Mouse (Mus musculus) embryonic facial prominence, embryonic 13.5 days (tissue): ENCODE data around the gene Tmem117. TPM values are rescaled to one million over a fixed set of nuclear protein-coding genes. Genes with fewer than 3 reads are reported as not detected.

Experiments
- ATAC-seq: fragments of 200-750 bp; cut with Nextera tagmentation; 2 replicates; pipeline ENCODE4 v1.8.0; 2017; ENCODE audit warnings: low read depth; ENCODE audit not compliant: insufficient number of reproducible peaks, insufficient read depth, low FRiP score, low TSS enrichment
- H3K27ac ChIP-seq: fragments of 300-500 bp; sonication (generic); 2 replicates; pipeline ENCODE4 v1.5.1; 2015; ENCODE audit warnings: moderate library complexity, mild to moderate bottlenecking, inconsistent platforms
- H3K27me3 ChIP-seq: fragments of 300-500 bp; sonication (generic); 2 replicates; pipeline ENCODE4 v1.6.1; 2015; ENCODE audit warnings: mild to moderate bottlenecking, inconsistent platforms
- H3K36me3 ChIP-seq: fragments of 300-500 bp; sonication (generic); 2 replicates; pipeline ENCODE4 v1.6.1; 2015; ENCODE audit warnings: mild to moderate bottlenecking, inconsistent platforms
- H3K4me1 ChIP-seq: fragments of 300-500 bp; sonication (generic); 2 replicates; pipeline ENCODE4 v1.6.1; 2015; ENCODE audit warnings: inconsistent platforms
- H3K4me2 ChIP-seq: fragments of 300-500 bp; sonication (generic); 2 replicates; pipeline ENCODE4 v1.6.1; 2015; ENCODE audit warnings: moderate library complexity, mild to moderate bottlenecking, inconsistent platforms
- H3K4me3 ChIP-seq: fragments of 300-500 bp; sonication (generic); 2 replicates; pipeline ENCODE4 v1.5.1; 2015; ENCODE audit warnings: mild to moderate bottlenecking, inconsistent platforms
- H3K9ac ChIP-seq: fragments of 300-500 bp; sonication (generic); 2 replicates; pipeline ENCODE4 v1.6.1; 2015; ENCODE audit warnings: mild to moderate bottlenecking, inconsistent platforms
- H3K9me3 ChIP-seq: fragments of 300-500 bp; sonication (generic); 2 replicates; pipeline ENCODE4 v1.6.1; 2016; ENCODE audit warnings: inconsistent platforms
- WGBS: fragments of 180-500 bp; shearing (Covaris S2); methylation state at CpG from one replicate; pipeline ENCODE4 v1.1.7; 2015; ENCODE audit warnings: mixed read lengths; 5-methylcytosine and 5-hydroxymethylcytosine counted together
- polyA plus RNA-seq: library from polyadenylated mRNA; unstranded; fragments of >200 nt; fragmentation: Nextera tagmentation; extraction: Ambion mirVana; gene quantifications from 2 replicates; pipeline ENCODE4 v1.2.1, GENCODE M21; 2015

Tmem117 gene
- polyA plus RNA-seq, 1 experiment from 2014 or later = 5.0 TPM

DNA sequence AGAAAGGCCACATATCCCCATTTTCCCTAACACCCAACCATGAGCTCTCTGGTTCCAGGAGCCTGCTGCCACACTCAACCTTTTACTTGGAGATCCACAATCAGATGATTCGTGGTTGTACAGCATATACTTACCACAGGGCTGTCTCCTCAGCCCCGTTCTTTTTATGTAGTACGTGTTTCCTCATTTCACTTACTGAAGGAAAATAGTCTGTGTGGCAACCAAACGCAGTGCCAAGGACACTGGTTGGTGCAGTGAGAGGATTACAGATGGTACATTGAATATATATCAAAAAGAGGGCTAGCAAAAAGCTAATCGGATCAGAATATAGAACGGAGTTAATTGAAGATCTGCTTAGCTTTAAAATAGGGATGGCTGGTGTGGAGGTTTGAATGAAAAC lies 338.0 kb downstream of the Tmem117 start:
- H3K4me3 ChIP-seq = no peak overlapping the region
- no peaks in the 10 kb centered on the region for H3K36me3 ChIP-seq
- ATAC-seq = no peak
- no peaks in the 10 kb centered on the region for H3K4me1 ChIP-seq
- no peak overlapping the region for H3K9ac ChIP-seq
- no peak overlapping the region for H3K4me2 ChIP-seq
- no peaks in the 10 kb centered on the region for H3K9me3 ChIP-seq
- 89% methylated on average over 6 of the region's 6 CpGs for whole genome bisulfite sequencing
- no peak overlapping the region for H3K27ac ChIP-seq
- H3K27me3 ChIP-seq = no peaks in the 10 kb centered on the region

DNA sequence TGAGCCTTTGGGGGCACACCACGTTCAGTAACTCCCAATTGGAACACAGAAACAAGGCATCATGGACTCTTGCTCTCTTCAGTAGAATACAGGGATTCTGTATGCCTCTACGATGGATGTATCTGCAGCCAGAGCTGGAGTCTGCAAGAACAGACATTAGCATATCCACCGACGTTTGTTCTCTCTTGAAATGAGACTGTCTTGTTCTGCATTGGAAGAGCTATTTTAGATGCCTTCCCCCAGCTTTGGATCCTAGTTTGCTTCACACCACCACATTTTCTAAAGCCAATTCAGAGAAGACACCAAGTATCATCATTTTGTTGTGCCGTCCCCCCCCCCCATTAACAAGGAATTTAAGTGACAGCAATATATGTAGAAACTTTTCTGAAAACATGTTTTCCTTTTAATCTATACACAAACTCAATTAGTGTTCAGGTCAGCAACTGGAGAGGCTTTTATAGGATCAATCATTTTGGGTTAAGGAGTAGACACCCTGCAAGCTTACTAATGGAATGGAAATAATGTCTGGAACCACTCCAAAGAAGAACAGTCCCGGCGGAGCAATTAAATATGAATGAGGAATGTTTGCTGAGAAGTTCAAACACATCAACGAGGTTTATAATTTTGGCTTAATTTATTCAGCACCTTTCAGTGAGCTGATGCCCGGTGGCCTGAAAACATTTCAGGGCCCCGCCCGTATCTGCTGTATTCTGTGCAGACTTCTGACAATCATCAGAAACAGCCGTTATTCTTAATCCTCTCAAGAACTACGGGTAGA lies 339.6 kb downstream of the Tmem117 start:
- Histone ChIP-seq H3K9me3 (no peaks in the 10 kb centered on the region), H3K4me2 (no peak overlapping the region), H3K27me3 (no peaks in the 10 kb centered on the region), H3K9ac (no peak overlapping the region), H3K36me3 (no peaks in the 10 kb centered on the region), H3K4me1 (no peaks in the 10 kb centered on the region), H3K4me3 (no peak overlapping the region), H3K27ac (no peak overlapping the region)
- WGBS = 72% methylated on average over 13 of the region's 13 CpGs
- ATAC-seq = no peak

DNA sequence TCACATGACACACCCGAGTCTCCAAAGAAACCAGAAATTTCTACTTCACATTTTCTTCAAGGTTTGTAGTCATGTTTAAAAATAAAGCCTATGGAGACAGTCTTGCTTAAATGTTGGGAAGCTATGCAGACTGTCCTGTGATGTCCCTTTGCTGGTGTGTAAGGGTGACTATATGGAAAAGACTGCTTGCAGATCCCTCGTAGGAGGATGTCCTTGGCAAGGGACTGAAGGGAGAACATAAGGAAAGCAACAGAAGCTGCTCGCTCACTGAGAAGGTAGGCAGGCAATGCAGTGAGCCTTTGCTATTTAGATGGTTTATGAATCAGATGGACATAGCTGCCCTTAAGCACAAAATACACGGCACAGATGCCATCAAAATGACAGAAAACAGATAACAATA lies 352.8 kb downstream of the Tmem117 start:
- H3K4me2 ChIP-seq = no peak overlapping the region
- no peaks in the 10 kb centered on the region for H3K4me1 ChIP-seq
- H3K27ac ChIP-seq = no peak overlapping the region
- no peak for ATAC-seq
- no peaks in the 10 kb centered on the region for H3K9me3 ChIP-seq
- H3K27me3 ChIP-seq = no peaks in the 10 kb centered on the region
- H3K4me3 ChIP-seq = no peak overlapping the region
- H3K36me3 ChIP-seq = no peaks in the 10 kb centered on the region
- WGBS = 84% methylated on average over 4 of the region's 4 CpGs
- H3K9ac ChIP-seq = no peak overlapping the region

DNA sequence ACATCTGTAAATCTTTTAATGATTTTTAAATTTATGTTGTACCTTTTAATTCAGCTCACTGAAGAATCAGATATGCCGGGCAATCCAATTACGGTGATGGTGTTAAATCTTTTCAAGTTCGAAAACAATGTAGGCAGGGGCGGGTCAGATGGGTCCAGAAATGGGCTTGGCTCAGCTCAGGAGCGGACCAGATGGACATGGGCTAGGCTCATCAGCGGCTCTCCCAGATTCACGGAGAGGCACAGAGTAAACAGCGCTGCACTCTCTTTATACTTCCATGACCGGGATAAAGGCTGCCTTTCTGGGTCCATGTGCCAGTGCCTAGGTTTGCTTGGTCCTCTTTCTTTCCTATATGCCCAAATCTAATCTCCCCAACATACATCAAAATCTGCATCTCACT lies 366.3 kb downstream of the Tmem117 start:
- Histone ChIP-seq H3K4me2 (no peak overlapping the region), H3K27me3 (no peaks in the 10 kb centered on the region), H3K4me1 (no peaks in the 10 kb centered on the region), H3K9ac (no peak overlapping the region), H3K9me3 (no peaks in the 10 kb centered on the region), H3K27ac (no peak overlapping the region), H3K4me3 (no peak overlapping the region), H3K36me3 (no peaks in the 10 kb centered on the region)
- WGBS = 91% methylated on average over 9 of the region's 9 CpGs
- no peak for ATAC-seq

DNA sequence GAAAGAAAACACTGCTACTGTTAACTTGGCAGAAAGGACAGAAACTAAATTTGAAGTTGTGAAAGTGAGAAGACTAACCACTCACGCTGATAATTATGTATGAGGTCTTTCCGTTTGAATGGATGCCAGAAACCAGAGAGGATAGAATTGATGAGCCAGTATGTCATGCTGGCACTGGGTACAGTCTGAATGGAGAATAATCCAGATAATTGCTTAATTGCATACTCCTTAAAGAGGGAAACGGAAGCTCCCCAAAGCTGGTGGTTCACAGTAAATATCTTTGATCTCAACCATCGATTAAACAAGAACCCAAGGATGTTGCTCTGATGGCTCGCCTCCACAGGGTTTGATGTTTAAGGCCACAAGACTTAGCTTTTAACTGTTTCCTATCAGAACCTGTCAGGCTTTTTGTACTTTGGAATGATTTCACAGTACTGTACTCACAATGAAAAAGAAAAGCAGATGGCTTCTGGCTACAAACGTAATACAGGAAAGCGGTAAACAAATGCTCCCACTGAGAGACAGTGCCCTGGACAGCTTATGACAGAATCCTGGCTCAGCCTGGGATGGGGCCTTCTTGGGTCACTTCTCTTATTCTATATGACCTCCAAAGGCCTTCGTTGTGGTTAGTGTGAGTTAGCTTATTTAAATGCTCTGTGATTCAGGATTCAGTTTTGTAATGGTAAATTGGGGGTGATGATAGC lies 376.2 kb downstream of the Tmem117 start:
- no peak for ATAC-seq
- no peaks in the 10 kb centered on the region for H3K36me3 ChIP-seq
- H3K9me3 ChIP-seq = no peaks in the 10 kb centered on the region
- H3K27me3 ChIP-seq = no peaks in the 10 kb centered on the region
- H3K4me2 ChIP-seq = no peak overlapping the region
- 43% methylated on average over 8 of the region's 8 CpGs for WGBS
- no peak overlapping the region for H3K27ac ChIP-seq
- peaks cover 12% of the 10 kb centered on the region for H3K4me1 ChIP-seq
- no peak overlapping the region for H3K9ac ChIP-seq
- H3K4me3 ChIP-seq = no peak overlapping the region

DNA sequence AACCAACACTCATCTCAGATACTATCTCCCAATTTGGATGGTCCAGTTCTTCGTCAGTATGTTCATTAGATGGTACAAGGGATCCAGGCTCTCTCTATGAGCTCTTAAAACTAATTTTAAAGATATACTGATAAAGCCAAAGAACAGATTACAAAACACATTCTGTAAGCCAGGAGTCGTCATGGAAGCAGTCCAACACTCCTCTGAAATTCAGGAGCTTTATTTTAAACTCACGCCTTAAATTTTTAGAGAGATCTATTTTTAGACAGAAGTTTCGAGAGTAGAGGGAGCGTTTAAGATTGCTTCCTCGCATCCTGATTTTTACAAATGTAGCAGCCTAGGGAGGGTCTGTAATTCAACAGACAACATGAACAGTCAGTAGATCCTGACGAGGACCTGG lies 393.2 kb downstream of the Tmem117 start:
- Histone ChIP-seq H3K27ac (no peak overlapping the region), H3K4me3 (no peak overlapping the region), H3K27me3 (0 out of 2 replicates have a peak, but pooled peaks cover 2% of the 10 kb centered on the region), H3K9ac (no peak overlapping the region), H3K9me3 (no peaks in the 10 kb centered on the region), H3K4me2 (no peak overlapping the region), H3K36me3 (no peaks in the 10 kb centered on the region), H3K4me1 (no peaks in the 10 kb centered on the region)
- 82% methylated on average over 7 of the region's 7 CpGs for WGBS
- ATAC-seq = no peak

DNA sequence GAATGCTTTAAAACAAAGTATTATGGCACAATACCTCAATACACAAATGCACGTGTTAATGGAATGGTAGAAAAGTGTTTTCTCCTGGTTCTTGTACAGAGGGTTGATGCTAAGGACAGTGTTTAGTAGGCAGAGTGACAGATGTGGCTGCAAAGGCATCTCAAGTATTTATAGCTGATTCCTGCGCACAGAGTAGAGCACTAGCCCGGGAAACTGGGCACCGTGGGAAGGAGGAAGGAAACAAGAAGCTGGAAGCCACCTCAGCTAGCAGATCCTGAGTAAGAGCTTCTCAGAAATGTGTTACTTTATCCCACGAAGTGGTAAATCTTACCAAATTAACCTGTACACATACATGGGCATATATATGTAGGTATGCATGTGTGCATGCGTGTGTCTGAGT lies 395.4 kb downstream of the Tmem117 start:
- H3K4me1 ChIP-seq = no peaks in the 10 kb centered on the region
- WGBS = 61% methylated on average over 6 of the region's 6 CpGs
- no peak overlapping the region for H3K4me3 ChIP-seq
- no peak overlapping the region for H3K9ac ChIP-seq
- no peaks in the 10 kb centered on the region for H3K9me3 ChIP-seq
- 0 out of 2 replicates have a peak, but pooled peaks cover 2% of the 10 kb centered on the region for H3K27me3 ChIP-seq
- no peak overlapping the region for H3K27ac ChIP-seq
- H3K36me3 ChIP-seq = no peaks in the 10 kb centered on the region
- no peak overlapping the region for H3K4me2 ChIP-seq
- ATAC-seq = no peak

DNA sequence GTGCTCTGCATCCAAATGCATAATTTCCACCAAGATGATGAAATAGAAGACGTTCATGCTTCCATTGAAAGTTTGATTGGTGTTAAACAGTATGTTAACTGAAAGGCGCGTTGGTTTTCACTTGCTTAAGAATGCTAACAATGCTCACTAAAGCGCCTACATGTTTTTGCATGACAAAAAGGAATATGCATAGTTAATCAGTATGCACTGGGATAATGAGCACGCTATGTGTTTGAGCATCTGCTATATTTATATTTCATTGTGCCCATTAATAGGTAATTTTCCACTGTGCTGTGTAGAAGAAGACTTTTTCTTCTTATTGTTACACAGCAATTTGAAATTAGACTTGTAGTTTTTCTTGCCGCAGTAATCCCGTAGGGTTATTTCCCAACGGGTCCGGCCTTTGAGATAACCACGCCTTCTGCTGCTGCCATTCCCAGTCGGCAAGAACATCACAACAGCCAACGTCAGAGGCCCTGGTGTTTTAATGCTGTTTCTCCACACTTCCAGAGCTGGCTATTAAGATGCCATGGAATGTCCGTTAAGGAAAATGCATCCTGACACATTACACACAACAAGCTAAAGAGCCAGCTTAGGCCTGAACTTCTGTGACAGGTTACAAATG lies 399.9 kb downstream of the Tmem117 start:
- H3K9me3 ChIP-seq = no peaks in the 10 kb centered on the region
- H3K4me1 ChIP-seq = no peaks in the 10 kb centered on the region
- WGBS = 86% methylated on average over 13 of the region's 13 CpGs
- no peak for ATAC-seq
- H3K27ac ChIP-seq = no peak overlapping the region
- H3K27me3 ChIP-seq = no peaks in the 10 kb centered on the region
- no peak overlapping the region for H3K4me3 ChIP-seq
- H3K4me2 ChIP-seq = no peak overlapping the region
- no peak overlapping the region for H3K9ac ChIP-seq
- no peaks in the 10 kb centered on the region for H3K36me3 ChIP-seq

DNA sequence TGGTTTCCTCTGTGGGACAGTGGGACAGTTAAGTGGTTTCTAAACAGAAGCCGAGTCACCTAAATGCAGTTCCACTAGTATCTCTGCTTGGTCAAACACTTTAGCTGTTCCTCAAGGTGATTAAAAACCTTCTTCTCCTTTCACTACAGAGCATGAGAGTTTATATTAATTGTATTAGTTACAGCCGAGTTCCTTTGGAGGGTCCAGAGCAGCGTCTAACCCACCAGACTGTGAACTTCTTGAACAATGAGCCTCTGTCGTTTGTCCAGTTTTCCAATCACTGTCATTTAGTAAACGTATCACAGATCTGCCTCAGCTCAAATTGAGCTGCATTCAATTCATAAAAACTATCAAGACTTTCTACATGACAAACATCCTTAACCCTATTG lies 400.4 kb downstream of the Tmem117 start:
- Histone ChIP-seq H3K4me3 (no peak overlapping the region), H3K4me2 (no peak overlapping the region), H3K9me3 (no peaks in the 10 kb centered on the region), H3K9ac (no peak overlapping the region), H3K4me1 (no peaks in the 10 kb centered on the region), H3K36me3 (no peaks in the 10 kb centered on the region), H3K27ac (no peak overlapping the region), H3K27me3 (no peaks in the 10 kb centered on the region)
- ATAC-seq = no peak
- WGBS = 65% methylated on average over 5 of the region's 5 CpGs

DNA sequence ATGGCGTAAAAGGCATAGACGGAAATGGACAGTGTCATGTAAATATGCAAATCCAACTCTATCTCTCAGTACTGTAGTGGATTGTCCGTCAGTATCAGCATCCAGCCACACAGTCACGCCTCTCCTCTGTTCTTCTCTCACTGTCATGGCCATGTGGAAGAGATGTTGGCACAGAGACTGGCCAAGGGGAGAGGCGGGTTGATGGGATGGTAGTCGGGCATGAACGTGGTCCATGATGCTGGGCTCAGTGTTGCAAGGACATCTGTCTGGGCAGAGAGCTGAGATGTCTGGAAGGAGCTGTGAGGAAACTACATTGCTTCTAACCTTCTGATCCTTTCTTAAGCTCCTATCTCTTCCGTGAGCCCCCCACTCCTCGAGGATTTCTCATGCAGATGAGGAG lies 413.4 kb downstream of the Tmem117 start:
- Histone ChIP-seq H3K4me2 (no peak overlapping the region), H3K4me1 (no peaks in the 10 kb centered on the region), H3K9ac (no peak overlapping the region), H3K4me3 (no peak overlapping the region), H3K36me3 (no peaks in the 10 kb centered on the region), H3K9me3 (no peaks in the 10 kb centered on the region), H3K27ac (no peak overlapping the region), H3K27me3 (no peaks in the 10 kb centered on the region)
- WGBS = 80% methylated on average over 9 of the region's 9 CpGs
- ATAC-seq = no peak

DNA sequence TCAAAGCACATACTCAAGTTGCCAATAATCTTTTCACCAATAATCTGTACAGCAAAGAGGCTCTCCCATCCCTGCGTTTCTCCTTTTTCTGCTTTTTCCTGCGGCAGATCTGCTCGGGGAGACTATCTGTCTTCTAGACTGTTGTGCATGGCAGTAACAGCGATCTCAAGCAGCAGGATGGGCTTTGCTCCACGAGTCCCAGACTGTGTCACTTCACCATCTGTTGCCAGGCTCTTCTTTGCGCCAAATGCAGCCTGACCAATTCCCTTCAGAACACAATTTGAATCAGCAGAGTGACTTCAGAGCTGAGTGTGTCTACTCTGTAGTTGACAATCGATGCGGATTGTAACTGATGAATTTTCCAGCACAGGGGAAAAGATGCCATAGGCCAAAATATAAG lies 415.0 kb downstream of the Tmem117 start:
- Histone ChIP-seq H3K4me2 (no peak overlapping the region), H3K4me3 (no peak overlapping the region), H3K4me1 (peaks cover 5% of the 10 kb centered on the region), H3K27ac (no peak overlapping the region), H3K9me3 (no peaks in the 10 kb centered on the region), H3K36me3 (no peaks in the 10 kb centered on the region), H3K27me3 (no peaks in the 10 kb centered on the region), H3K9ac (no peak overlapping the region)
- WGBS = 77% methylated on average over 8 of the region's 8 CpGs
- no peak for ATAC-seq

DNA sequence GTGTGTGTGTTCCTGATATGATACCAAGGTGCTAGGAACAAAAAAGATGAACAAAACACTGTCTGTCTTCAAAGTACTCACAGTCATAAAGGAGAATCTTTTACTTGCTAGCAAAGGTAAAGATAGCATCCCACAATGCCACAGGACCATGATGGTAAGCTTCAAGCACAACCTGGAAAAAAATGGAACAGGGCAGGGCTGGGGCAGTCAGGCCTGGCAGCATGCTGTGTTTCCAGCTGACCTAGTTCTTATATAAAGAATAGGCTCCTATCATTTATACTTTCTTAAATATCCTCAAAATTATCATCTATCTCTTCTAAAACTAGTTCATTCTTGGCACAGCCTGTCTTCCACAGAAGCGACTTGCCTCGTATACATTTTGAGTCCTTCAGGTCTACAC lies 418.5 kb downstream of the Tmem117 start:
- Histone ChIP-seq H3K27me3 (no peaks in the 10 kb centered on the region), H3K4me2 (no peak overlapping the region), H3K4me3 (no peak overlapping the region), H3K36me3 (no peaks in the 10 kb centered on the region), H3K9ac (no peak overlapping the region), H3K4me1 (peaks cover 9% of the 10 kb centered on the region), H3K27ac (no peak overlapping the region), H3K9me3 (no peaks in the 10 kb centered on the region)
- WGBS = 96% methylated on average over 2 of the region's 2 CpGs
- ATAC-seq = no peak
